7 mouse cellular contexts compared by ENCODE assay signal in genomic region chr17:79975150-79975757, GRCm38 (mm10).
DNase-seq lines count a peak whose midpoint lies in the region; ATAC-seq lines count a peak whose summit lies in the region.
"Not testable (repeated sequence)": the region's sequence is repeated elsewhere in the genome, so short reads cannot be mapped to it uniquely, and the experiment has no call there.

No protein-coding gene starts in this region.

- not testable (repeated sequence) for H3K9ac ChIP-seq in embryonic facial prominence, embryonic 15.5 days; heart, embryonic 13.5 days; intestine, embryonic 14.5 days (ENCODE audit: low read length); limb, embryonic 15.5 days; neural tube, embryonic 15.5 days (replicated peaks)

- 12% methylated on average over 16 of the region's 16 CpGs for WGBS in embryonic facial prominence, embryonic 15.5 days
- 18% methylated on average over 16 of the region's 16 CpGs for WGBS in heart, embryonic 13.5 days
- 15% methylated on average over 16 of the region's 16 CpGs for WGBS in intestine, embryonic 14.5 days
- WGBS in limb, embryonic 15.5 days, result 17% methylated on average over 16 of the region's 16 CpGs
- WGBS in neural tube, embryonic 15.5 days, result 17% methylated on average over 16 of the region's 16 CpGs

- H3K4me2 ChIP-seq in embryonic facial prominence, embryonic 15.5 days (replicated peaks), result peak overlapping the region; percentile 38
- peak overlapping the region; percentile 65 for H3K4me2 ChIP-seq in heart, embryonic 13.5 days
- peak overlapping the region; percentile 44 for H3K4me2 ChIP-seq in intestine, embryonic 14.5 days (ENCODE audit: low read length)
- peak overlapping the region; percentile 24 for H3K4me2 ChIP-seq in limb, embryonic 15.5 days
- peak overlapping the region; percentile 57 for H3K4me2 ChIP-seq in neural tube, embryonic 15.5 days

- peak overlapping the region; percentile 18; the same call in 1 of the 2 replicates for H3K4me3 ChIP-seq in embryonic facial prominence, embryonic 15.5 days (replicated peaks)
- peak overlapping the region; percentile 27 for H3K4me3 ChIP-seq in heart, embryonic 13.5 days
- not testable (repeated sequence) for H3K4me3 ChIP-seq in intestine, embryonic 14.5 days (ENCODE audit: low read depth, low read length); limb, embryonic 15.5 days
- peak overlapping the region; percentile 16 for H3K4me3 ChIP-seq in megakaryocyte, embryonic 14.5 days (replicated peaks)
- H3K4me3 ChIP-seq in neural tube, embryonic 15.5 days (replicated peaks), result peak overlapping the region; percentile 30

- H3K27ac ChIP-seq in embryonic facial prominence, embryonic 15.5 days (replicated peaks); heart, embryonic 13.5 days (replicated peaks); intestine, embryonic 14.5 days (ENCODE audit: low read depth); limb, embryonic 15.5 days; neural tube, embryonic 15.5 days (replicated peaks): not testable (repeated sequence)

- H3K36me3 ChIP-seq in embryonic facial prominence, embryonic 15.5 days; heart, embryonic 13.5 days; intestine, embryonic 14.5 days (ENCODE audit: control insufficient read depth, insufficient read depth, low read length); limb, embryonic 15.5 days; megakaryocyte, embryonic 14.5 days (replicated peaks; ENCODE audit: low read length); neural tube, embryonic 15.5 days: not testable (repeated sequence)

- peaks cover 30% of the 10 kb centered on the region for H3K4me1 ChIP-seq in embryonic facial prominence, embryonic 15.5 days
- peaks cover 21% of the 10 kb centered on the region for H3K4me1 ChIP-seq in heart, embryonic 13.5 days
- peaks cover 17% of the 10 kb centered on the region; the same call in 1 of the 2 replicates for H3K4me1 ChIP-seq in intestine, embryonic 14.5 days (replicated peaks; ENCODE audit: control insufficient read depth, insufficient read depth, low read length)
- peaks cover 37% of the 10 kb centered on the region for H3K4me1 ChIP-seq in limb, embryonic 15.5 days
- H3K4me1 ChIP-seq in megakaryocyte, embryonic 14.5 days, result peaks cover 46% of the 10 kb centered on the region
- H3K4me1 ChIP-seq in neural tube, embryonic 15.5 days, result peaks cover 20% of the 10 kb centered on the region

- not testable (repeated sequence) for H3K9me3 ChIP-seq in embryonic facial prominence, embryonic 15.5 days (replicated peaks); heart, embryonic 13.5 days; intestine, embryonic 14.5 days (ENCODE audit: control insufficient read depth, low read length); limb, embryonic 15.5 days; megakaryocyte, embryonic 14.5 days; neural tube, embryonic 15.5 days (replicated peaks)

- H3K27me3 ChIP-seq in embryonic facial prominence, embryonic 15.5 days; heart, embryonic 13.5 days (replicated peaks); intestine, embryonic 14.5 days (replicated peaks; ENCODE audit: control insufficient read depth, insufficient read depth, low read length); limb, embryonic 15.5 days; neural tube, embryonic 15.5 days (replicated peaks): not testable (repeated sequence)
- H3K27me3 ChIP-seq in megakaryocyte, embryonic 14.5 days (replicated peaks), result peaks cover 14% of the 10 kb centered on the region

- ATAC-seq in embryonic facial prominence, embryonic 15.5 days (ENCODE audit: insufficient number of reproducible peaks, low FRiP score, low TSS enrichment, low read depth); heart, embryonic 13.5 days (ENCODE audit: extremely low read depth, insufficient number of reproducible peaks, low FRiP score, low TSS enrichment); limb, embryonic 15.5 days (ENCODE audit: insufficient number of reproducible peaks, low FRiP score, low TSS enrichment, low read depth): not testable (repeated sequence)
- peak; percentile 64; the same call in 1 of the 2 replicates for ATAC-seq in intestine, embryonic 14.5 days (replicated peaks; ENCODE audit: low FRiP score, low TSS enrichment, low read depth)
- peak; percentile 68 for ATAC-seq in neural tube, embryonic 15.5 days (ENCODE audit: low FRiP score)

- DNase-seq in Muller cell, postnatal 12 days (ENCODE audit: inconsistent ontology term), result peak; percentile 10
- not testable (repeated sequence) for DNase-seq in intestine, embryonic 14.5 days (ENCODE audit: low spot score)
